Mouse (Mus musculus): ENCODE data around the gene Gm1113.

Gene Gm1113

DNA sequence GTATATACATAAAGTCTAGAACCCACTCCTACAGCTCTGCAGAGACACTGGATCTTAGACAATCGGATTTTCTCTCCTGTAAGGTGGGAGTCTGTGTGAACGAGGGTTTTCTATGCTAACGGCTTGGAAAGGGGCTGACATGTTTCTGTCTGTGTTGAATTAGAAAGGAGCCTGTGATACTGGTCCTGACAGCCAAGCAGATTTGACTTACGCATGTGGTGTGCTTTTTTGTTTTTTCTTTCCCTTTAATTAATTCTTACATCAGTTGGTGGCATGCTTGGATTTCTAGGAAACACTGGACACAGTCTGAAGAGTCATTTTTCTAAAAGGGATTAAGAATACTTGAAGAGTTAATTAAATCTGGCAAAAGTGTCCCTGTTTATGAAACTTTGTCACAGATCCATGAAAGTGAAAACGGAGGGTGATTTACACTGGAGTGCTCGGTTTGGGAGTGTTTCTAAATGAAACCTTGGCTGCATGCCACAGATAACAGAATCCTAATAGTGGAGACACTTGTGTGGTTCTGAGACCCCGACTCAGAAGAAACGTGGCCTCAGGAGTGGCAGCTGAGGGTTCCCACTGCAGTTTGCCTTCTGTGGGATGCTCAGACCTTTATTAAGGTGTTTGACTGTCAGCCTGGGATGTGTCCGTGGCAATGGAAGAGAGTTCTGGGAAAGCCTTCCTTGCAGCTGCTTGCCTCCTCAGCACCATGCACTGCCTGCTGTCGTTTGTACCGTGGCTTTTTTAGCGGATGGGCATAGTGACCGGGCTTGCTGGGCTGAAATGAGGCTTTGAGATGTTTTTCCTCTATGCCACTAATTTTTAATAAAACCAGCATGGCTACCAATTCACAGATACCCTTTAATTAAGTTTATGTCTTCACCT lies 35.8 kb downstream of the Gm1113 start:
- DNase-seq (ENCODE audit: low read depth, low spot score): no peak

DNA sequence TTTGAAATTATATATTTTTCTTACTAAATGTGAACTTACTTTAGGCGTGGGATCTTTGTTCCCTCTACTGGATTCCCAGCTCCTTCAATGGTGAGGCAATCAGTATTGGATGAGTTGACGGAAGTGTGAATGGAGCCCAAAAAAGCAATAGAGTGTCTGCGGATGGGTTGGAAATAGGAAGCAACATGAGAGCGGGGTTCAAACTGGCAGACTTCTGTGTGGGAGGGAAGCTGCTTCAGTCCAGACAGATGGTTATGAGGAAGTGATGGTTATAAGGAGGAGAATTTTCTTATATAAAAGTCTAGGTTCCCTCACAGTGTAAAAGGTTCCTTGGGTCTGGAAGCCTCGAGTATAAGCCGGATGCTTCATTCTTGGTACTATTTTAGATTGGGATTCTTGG lies 38.6 kb downstream of the Gm1113 start:
- DNase-seq (ENCODE audit: low read depth, low spot score): no peak

DNA sequence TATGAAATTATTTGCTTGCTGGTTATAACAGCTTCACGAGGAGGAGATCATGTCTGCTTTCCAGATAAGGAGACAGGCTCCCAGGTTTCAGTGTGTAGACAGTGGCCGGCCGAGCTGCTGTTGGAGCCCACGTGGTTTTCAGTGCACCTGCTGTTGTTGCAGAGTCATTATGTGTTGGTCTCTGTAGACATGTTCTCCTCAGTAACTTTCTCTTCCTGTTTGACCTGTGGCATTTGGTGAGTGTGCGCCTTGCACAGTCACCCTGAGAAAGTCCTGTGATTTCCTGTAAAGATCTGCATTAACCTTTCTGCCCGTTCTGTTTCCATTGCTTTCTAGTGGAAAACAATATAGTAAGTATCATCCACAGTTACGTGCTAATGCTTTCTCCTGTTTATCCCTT lies 42.7 kb downstream of the Gm1113 start:
- DNase-seq (ENCODE audit: low read depth, low spot score): no peak

DNA sequence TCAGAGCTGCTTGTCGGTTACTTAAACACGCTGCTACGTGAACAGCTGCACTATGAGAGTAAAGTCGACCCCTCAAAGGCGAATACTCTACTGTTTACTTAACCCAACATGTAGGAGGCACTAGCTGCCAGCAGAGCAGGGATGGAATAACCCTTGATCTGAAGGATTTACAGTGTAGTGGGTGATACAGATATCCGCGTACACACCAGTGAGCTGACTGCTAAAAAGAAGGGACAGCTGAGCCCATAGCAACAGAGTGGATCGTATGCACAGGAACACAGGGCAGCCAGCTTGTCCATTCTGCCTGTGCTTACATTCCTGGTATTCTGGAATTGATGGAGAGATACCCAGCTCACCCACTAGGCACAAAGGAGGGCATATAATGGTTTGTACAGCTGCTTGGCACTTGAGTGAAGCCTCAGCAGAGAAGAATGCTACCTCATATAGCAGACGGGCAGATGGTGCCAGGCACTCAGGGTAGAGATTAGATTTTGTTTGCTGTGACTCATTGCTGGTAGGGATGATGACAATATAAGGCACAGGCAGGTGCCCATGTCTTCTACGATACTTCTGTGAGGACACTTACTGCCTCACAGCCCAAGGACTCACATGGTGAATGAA lies 43.9 kb downstream of the Gm1113 start:
- no peak for DNase-seq (ENCODE audit: low read depth, low spot score)

DNA sequence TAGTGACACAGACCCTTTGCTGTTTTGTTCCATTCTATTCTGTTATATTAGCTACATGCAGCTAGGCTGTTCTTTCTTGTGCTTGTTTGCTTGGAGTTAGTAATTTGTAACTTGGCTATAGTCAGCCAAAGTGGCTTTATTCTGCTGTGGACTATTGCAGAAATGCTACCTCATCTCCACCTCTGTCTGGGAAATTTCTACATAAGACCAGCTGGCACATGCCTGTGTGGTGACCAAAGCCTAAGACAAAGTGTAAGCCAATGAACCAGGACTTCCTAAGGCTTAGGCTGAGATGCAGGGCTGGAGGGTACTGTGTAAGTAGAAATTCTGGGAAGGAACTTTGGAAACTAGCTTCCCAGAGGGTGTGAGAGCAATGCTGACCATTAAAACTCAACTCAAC lies 49.2 kb downstream of the Gm1113 start:
- DNase-seq (ENCODE audit: low read depth, low spot score): no peak

DNA sequence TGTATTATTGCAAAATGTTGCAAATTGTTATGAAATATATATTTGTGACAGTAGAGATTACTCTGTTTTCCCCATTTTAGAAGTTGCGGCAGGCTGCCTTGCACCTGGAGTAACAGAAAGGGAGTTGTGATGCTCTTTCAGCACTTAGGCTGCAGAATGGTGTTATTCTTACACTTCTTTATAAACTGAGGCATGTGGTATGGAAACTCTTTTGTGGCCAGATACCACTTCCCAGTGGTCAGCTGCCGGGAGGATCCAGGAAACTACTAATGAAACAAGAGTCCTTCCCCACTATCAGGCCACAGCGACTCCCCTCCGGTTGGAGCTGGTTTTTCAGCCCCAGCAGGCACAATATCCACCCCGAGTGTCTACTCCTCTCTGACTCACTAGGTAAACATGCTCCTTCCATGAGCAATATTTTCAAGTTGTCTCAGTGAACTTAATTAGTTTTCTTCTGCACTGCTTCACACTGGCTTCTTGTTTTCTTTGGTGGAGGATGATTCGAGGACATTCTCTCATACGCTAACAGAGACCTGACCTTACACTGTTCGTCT lies 50.7 kb downstream of the Gm1113 start:
- DNase-seq (ENCODE audit: low read depth, low spot score): no peak

DNA sequence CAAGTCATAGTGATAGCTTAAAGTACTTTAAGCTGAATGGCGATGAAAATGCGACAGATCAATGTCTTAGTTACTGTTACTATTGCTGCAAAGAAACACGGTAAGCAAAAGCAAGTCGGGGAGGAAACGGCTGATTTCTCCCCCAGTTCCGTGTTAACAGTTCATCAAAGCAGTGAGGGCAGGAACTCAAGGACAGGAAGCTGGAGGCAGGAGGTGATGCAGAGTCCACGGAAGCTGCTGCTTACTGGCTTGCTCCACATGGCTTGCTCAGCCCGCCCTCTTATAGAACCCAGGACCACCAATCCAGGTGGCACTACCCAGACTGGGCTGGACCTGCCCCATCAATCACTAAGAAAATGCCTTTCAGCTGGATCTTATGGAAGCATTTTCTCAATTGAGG lies 58.5 kb downstream of the Gm1113 start:
- no peak for DNase-seq (ENCODE audit: low read depth, low spot score)

All from c-Kit-negative CD71-positive TER-119-positive erythroid progenitor cells, embryonic 14.5 days (primary cell).